Mouse (Mus musculus): Measurements from ENCODE around the gene C7. TPM values are rescaled to one million over a fixed set of nuclear protein-coding genes. Genes with fewer than 3 reads are reported as not detected.
"Not testable (repeated sequence)": the region's sequence is repeated elsewhere in the genome, so short reads cannot be mapped to it uniquely, and the experiment has no call there.

Gene C7
- under 1 TPM; 0.12 to 0.20 TPM for total RNA-seq (2021)
- long read RNA-seq, partial matches to known transcripts = 0 of 1 reads
- long read RNA-seq, other reads (novel, unspliced or antisense) = 1 of 1 reads

GRCm38 (mm10) chr15:5063635-5064034 is at the start of gene C7:
C7 (minus strand) TSS chr15:5063740.
- no peak for DNase-seq (ENCODE audit: low spot score in 2 of 2)

- DNase-seq (ENCODE audit: low spot score in 2 of 2) = no peak
Measured at GRCm38 (mm10) chr15:5112651-5113050, 49.1 kb upstream of the C7 start.

- no peak for DNase-seq (ENCODE audit: low spot score in 2 of 2)
Measured at GRCm38 (mm10) chr15:5108655-5109040, 45.1 kb upstream of the C7 start.

GRCm38 (mm10) chr15:5107686-5108654 is 44.4 kb upstream of the C7 start, which contains the start of gene Card6:
Card6 (minus strand) TSS chr15:5108539.
- peak in 1 of 2 experiments; percentile 63 for DNase-seq (ENCODE audit: low spot score in 2 of 2)

- DNase-seq (ENCODE audit: low spot score in 2 of 2) = peak in 1 of 2 experiments; percentile 55
Measured at GRCm38 (mm10) chr15:5106293-5106692, 42.8 kb upstream of the C7 start.

GRCm38 (mm10) chr15:5105891-5106290 is 42.4 kb upstream of the C7 start:
- no peak for DNase-seq (ENCODE audit: low spot score in 2 of 2)

GRCm38 (mm10) chr15:5102312-5102711 is 38.8 kb upstream of the C7 start:
- peak; percentile 46 to 80 for DNase-seq (ENCODE audit: low spot score in 2 of 2)

DNA sequence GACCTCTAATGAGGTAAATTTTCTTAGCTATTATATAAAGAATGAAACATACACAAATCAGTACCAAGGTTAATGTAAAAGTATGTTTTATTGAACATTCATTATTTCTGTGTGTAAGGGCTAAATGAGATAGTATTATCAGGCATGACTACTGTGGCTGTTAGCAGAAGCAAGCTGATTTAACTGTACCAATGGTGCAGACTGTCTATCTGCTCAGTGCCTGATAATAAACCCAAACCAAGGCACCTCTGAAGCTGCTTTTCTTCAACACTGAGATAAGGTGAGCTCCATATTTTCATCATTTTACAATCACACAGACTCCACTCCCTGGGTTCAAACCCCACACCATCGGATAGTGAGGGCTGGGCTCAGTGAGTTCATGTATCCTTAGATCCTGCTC is 33.8 kb upstream of the C7 start:
- no peak for DNase-seq (ENCODE audit: low spot score in 2 of 2)

DNA sequence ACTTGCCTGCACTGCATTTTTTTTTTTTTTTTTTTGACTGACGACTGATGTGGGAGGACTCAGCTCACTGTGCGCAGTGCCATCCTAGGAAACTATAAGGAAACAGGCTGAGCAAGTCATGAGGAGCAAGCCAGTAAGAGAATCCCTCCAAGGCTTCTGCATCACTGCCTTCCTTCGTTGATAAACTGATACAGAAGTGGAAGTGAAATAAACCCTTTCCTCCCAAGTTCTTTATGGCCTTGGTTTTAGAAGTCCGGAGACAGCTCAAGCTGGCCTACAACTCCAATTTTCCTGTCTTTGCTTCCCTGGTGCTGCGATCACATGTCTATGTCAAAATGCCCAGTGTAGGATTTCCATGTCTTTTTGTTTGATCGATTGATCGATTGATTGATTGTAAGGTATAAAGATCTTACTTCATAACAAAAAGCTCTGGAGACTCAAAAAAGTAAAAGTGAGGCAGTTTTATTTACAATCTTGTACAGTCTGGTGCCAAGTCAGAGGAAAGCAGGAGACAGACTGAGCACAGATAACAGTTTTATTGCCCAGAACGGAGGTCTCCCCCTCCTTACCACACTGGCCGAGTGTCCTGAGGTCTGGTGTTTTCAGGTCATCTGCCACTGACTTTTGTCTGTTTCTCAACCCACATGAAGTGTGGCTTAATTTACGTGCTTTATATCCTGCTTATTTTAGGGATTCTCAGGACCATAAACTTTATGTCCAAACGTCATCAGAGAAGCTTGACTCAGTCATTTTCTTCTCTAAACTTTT is 32.2 kb upstream of the C7 start:
- DNase-seq (ENCODE audit: low spot score in 2 of 2) = no peak

- no peak for DNase-seq (ENCODE audit: low spot score in 2 of 2)
Measured at GRCm38 (mm10) chr15:5090131-5090530, 26.6 kb upstream of the C7 start.

- DNase-seq (ENCODE audit: low spot score in 2 of 2) = no peak
Measured at GRCm38 (mm10) chr15:5088850-5089608, 25.5 kb upstream of the C7 start.

DNA sequence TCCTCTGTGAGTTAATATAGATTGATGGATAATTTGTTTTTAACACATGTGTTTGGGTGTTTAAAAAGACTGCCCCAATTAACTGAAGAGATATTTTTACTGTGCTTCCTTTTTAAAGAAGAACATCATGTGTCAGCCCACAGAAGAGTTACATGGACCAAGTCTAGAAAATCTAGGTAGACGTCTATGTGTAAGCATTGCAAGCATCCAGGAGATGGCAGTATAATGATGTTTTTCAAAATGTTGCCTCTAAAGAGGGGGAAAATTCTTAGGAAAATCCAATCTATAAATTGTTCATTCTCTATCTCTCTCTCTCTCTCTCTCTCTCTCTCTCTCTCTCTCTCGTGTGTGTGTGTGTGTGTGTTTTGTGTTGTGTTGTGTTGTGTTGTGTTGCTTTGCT is 22.6 kb upstream of the C7 start:
- peak in 1 of 2 experiments; percentile 47 for DNase-seq (ENCODE audit: low spot score in 2 of 2)

GRCm38 (mm10) chr15:5081235-5081634 is 17.7 kb upstream of the C7 start:
- DNase-seq (ENCODE audit: low spot score in 2 of 2) = peak; percentile 20 to 55

DNA sequence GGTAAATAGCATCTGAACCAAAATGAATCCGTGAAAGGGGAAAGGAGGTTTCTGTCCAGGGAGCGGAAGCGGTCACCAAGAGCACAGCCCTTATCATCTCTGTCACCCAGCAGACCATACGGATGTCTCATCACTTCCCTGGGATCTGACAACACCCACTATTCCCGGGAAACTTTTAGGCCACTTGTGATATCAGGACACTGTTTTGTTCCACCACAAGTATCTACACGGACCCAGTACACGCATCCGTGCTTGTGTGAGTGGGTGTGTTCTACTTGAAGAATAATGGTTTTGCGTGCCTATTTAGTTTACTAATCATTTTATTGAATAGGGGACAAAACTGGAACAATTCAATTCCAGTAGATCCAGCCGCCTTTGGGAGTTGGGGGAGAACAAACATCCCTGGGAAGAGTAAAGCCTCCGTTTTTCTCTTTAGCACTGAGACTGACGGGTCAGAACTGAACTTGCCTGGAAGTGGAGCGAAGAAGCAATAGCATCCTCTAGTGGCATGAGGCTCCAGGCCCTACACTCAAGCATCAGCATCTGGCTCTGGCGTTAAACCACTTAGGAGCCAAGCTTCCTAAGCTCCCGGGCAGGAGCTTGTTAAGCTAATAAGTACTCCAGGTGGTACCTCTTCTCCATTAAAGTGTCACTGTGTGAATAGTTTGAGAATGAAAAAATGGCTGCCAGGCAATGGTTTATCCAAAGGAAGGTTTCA is 5.4 kb upstream of the C7 start:
- DNase-seq (ENCODE audit: low spot score in 2 of 2) = peak; percentile 41 to 76

- DNase-seq (ENCODE audit: low spot score in 2 of 2) = peak; percentile 22 to 39
Measured at GRCm38 (mm10) chr15:5045560-5046284, 17.8 kb downstream of the C7 start.

DNA sequence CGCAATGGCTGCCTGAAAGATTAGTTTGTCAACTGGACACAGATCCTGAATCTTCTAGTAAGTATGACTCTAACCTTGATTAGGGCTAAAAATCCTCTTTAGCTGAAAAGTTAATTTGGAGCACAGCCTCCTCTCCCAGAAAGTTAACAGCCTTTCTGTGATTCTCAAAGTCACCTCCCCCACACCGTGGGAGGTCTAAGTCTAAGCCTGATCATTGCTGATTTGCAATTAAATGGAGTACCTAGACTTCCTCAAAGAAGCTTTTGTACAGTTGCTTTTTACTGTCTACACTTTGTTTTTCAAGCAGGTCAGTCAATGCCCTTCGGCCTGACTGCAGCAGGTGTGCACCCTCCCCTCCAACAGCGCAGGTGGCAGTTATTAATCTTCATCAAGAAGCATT is 34.3 kb downstream of the C7 start:
- DNase-seq (ENCODE audit: low spot score in 2 of 2) = no peak

DNA sequence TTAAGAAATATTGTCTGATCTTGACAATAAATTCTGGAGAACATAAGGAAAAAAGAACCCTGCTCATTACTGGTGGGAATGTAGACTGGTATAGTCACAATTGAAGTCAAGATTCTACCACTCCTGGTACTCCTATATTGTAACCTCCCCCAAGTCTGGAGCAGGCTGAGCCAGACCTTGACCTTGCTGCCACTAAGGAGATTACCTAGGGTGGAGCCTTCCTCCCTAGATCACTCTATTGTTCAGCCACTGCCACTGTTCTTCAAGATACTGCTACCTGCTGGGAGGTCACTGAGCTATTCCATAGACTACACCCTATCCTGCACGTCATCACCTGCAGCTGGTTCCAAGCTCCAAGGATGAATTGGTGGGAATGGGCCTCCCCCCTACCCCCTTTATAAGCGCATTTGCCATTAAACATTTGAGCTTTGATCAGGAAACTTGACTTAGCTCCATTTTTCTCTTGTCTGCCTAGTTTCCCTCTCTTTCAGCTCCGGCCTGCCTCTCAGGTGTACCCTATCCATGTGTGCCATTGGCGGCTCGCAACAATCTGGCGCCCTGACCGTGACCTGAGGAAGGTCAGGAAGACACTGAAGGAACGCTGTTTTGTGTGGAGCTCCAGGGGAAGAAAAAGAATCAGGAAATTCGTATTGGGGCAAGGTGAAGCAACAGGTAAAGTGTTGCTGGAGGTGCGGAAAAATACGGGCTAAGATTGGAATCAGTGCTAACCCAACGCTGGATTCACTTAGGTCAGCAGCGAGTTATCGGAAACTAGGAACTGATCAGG is 39.9 kb downstream of the C7 start:
- not testable (repeated sequence) for DNase-seq (ENCODE audit: low spot score in 2 of 2)

GRCm38 (mm10) chr15:5009644-5010107 is 53.9 kb downstream of the C7 start:
- DNase-seq (ENCODE audit: low spot score in 2 of 2) = no peak

Measured in layer of hippocampus, adult 18-20 months (tissue).